Mouse (Mus musculus) kidney, adult 9 months (tissue): ENCODE data around the gene Ankrd11.
"Not testable (repeated sequence)": the region's sequence is repeated elsewhere in the genome, so short reads cannot be mapped to it uniquely, and the experiment has no call there.

Experiments used
- DNase-seq: peaks from one replicate; pipeline ENCODE4 v3.0.0; 2022

The Ankrd11 gene

GRCm38 (mm10) chr8:123042158-123042973 lies at the start of gene Ankrd11:
TSS of gene Ankrd11 (minus strand) at chr8:123042277.
- DNase-seq = peak; percentile 100

- DNase-seq = no peak
Measured at GRCm38 (mm10) chr8:123087289-123087688, 45.2 kb upstream of the Ankrd11 start.

GRCm38 (mm10) chr8:123083610-123084009 lies 41.5 kb upstream of the Ankrd11 start:
- DNase-seq = no peak

- no peak for DNase-seq
Measured at GRCm38 (mm10) chr8:123082993-123083392, 40.9 kb upstream of the Ankrd11 start.

DNA sequence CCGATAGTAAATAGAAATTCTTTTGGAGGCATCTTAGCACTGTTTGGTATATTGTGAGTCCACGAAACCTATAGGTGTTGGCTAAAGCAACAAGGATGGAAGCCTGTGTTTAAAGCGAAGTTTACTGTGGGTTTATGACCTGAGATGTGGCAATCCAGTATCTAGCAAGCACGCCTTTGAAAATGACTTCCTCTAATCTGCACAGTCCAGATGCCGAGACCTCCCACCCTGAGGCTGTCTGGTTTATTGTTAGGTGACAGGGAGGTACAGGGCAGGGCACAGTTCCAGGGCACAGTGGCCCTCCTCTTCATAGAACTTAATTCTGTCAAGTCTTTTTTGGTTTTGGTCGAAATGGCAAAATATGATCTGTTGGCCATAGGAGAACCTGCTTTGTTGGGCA lies 35.1 kb upstream of the Ankrd11 start:
- no peak for DNase-seq

- no peak for DNase-seq
Measured at GRCm38 (mm10) chr8:123071176-123071575, 29.1 kb upstream of the Ankrd11 start.

- DNase-seq = no peak
Measured at GRCm38 (mm10) chr8:123066101-123066683, 24.1 kb upstream of the Ankrd11 start.

DNA sequence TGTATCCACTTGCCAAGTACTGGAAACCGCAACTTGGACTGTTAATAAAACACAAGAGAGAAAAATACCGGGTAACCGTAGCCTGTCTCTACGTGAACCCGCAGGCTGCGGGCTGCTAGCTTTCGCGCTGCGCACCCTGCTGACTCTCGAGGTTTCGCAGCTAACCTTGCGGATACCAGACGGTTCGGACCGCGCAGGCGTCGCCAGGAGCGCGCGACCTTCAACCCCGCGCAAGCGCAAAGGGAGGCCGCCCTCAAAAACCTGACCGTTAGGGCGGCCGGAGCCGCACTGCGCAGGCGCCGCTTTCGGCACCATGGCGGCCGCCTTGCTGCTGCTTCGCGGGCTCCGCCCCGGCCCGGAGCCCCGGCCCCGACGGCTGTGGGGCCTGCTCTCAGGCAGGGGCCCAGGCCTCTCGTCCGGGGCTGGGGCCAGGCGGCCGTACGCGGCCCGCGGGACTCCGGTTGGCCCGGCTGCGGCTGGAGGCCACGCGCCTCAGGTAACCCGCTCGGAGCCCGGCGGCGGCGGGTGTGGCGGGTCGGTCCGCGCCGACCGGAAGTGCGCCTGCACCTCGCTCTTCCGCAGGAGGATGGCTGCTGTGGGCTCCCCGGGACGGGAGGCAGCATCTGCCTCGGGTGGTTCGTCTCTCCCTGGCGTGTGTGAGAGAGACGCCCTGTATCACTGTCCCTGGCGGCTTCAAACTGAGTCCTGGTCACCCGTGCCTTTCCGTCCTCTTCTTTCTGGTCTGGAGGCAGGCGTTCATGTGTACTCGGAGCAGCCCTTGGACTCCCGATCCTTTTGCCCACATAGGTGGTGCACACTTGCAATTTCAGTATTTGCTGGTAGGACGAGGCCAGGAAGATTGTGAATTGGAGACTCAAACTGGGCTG lies 23.4 kb upstream of the Ankrd11 start:
- DNase-seq = peak; percentile 96

- DNase-seq = no peak
Measured at GRCm38 (mm10) chr8:123064809-123065213, 22.7 kb upstream of the Ankrd11 start.

DNA sequence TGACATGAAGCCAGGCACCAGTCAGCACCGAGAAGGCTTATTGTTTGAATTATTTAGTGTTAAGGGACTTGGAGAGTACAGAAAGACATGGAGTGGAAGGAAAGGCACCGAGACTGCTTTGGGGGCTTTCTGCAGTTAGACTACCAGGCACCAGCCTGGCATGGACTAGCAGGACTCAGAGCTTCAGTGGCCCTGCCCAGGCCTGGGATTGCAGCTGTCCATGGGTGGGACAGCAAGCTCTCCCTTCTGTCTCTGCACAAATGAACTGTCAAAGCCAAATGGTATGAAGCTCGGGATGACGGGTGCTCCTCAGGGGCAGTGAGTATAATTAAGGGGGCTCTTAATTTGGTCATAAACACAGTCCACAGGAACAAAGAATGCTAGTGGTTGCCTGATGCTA lies 22.0 kb upstream of the Ankrd11 start:
- no peak for DNase-seq

- DNase-seq = no peak
Measured at GRCm38 (mm10) chr8:123062721-123063120, 20.6 kb upstream of the Ankrd11 start, which contains the start of gene Spg7. TSS of gene Spg7 (plus strand) at chr8:123062942.

DNA sequence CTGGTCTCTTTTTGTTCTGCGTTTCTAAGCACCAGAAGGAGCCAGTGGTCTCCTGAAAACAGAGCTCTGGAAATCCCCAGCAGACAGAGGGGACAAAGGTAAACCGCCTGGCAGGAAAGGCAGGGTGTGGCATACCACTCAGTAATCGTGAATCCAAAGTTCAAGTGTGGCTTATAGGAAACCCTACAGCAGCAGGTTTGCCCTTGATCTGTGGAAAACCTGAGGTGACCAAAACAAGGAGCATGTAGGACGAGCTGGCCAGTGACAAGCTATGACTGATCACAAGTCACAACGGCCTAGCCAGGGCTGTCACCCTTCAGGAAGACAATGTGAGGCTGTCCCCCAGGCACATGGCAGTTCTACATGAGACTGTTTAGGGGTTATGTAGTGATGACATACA lies 9.4 kb upstream of the Ankrd11 start:
- DNase-seq = peak; percentile 78

DNA sequence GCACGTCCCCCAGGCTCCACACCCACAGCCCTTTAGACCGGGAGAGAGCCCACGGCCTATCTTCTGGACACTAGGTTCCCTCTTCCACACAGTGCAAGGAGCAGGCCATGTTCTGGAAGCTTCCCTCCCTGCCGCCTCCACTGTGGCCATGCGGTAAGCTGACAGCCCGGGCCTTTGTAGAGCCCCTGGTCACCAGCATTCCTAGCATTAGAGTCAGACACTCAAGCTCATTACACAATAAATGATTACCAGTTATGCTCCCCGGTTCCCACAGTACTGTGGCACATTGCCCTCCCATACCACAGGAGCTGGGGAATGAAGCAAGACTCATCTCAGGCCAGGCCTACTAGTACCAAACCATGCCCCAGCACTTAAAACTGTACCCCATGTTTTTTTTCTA lies 6.3 kb upstream of the Ankrd11 start:
- DNase-seq = no peak

GRCm38 (mm10) chr8:123047827-123048226 lies 5.8 kb upstream of the Ankrd11 start:
- peak; percentile 67 for DNase-seq

DNA sequence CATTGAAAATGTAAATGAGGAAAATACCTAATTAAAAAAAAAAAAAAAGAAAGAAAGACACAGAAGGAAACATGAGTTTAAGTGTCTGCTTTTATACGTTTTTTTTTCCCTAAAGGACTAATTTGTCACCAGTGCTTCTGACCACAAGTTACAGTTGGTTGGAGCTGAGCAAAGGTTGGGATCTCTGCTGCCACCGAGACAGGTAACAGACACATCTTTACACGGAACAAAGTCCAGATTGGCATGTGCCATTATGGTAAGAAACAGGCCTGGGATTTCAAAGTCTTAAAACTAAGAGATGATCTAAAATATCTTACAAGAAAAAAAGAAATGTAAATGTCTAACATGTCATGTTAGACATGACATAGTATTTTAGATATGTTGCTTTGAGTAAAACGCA lies 4.6 kb upstream of the Ankrd11 start:
- DNase-seq = peak; percentile 71

- DNase-seq = not testable (repeated sequence)
Measured at GRCm38 (mm10) chr8:123044743-123045425, 2.8 kb upstream of the Ankrd11 start.

DNA sequence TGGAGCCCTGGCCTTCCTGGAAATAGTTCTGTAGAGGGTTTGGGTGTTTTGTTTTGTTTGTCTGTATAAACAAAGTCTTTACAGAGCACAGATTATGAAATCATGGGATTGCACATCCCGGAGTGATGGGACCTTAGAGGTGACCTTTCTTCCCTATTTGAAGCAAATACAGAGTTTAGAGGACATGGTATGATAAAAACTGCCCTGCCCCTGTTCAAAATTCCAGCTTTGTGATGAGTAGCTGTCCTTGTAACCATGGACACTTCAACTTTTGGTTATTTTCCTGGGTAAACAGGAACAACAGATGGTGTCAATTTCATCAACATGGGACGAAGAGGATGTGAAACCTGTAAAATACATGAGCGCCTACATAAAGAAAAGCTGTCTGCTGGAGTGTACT lies 1.9 kb upstream of the Ankrd11 start:
- no peak for DNase-seq

GRCm38 (mm10) chr8:123042974-123043625 lies 1.0 kb upstream of the Ankrd11 start:
- DNase-seq = no peak

DNA sequence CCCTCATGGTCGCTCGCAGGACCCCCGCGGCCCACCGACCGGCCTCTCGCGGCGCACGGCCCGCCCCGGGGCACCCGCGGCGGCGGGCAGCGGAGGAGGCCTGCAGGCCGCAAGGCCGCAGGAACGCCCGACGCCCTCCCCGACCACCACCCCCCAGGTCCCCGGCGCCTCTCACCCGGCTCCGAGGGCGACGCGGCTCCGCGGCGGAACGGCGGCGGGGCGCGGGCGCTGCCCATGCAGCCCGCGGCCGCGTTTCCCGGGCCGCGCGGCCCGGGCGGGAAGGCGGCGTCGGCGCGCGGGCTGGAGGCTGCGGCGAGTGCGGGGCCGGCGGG lies 337 bp downstream of the Ankrd11 start:
- no peak for DNase-seq

- DNase-seq = peak; percentile 64
Measured at GRCm38 (mm10) chr8:123041008-123041773, 886 bp downstream of the Ankrd11 start.

DNA sequence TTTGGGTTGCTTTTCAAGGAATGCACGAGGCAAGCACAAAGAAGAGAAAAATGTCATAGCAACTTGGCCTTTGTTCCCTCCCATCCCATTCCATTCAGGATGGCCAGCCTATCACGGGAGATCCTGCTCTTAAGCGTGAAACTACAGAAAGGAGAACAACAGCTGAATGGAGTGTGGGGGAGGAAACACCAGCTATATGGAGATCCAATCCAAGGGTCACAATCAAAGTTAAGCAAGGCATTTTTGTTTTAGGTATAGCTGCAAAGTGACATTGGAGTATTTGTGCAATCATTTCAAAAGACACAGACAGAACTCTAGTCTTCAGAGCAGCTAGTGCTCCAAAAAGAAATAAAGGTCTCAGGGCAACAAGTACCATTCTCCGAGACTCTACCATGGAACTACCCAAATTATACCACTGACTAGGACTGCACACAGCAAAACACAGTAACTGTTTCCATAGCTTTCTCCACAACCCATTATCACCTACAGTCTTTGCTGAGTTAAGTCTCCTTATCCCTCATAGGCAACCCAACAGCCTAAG lies 1.9 kb downstream of the Ankrd11 start:
- DNase-seq = peak; percentile 56
